Mouse (Mus musculus) cerebral cortex, adult 2 months (tissue): ENCODE data around the gene Robo2.

Source experiments
- WGBS: fragments of 180-500 bp; shearing (Covaris S2); methylation state at CpG from one replicate; pipeline ENCODE4 v1.1.7; 2018; 5-methylcytosine and 5-hydroxymethylcytosine counted together

The Robo2 gene

GRCm38 (mm10) chr16:74338969-74339630, 72.5 kb downstream of the Robo2 start:
- WGBS: 89% methylated on average over 9 of the region's 9 CpGs

- 62% methylated on average over 9 of the region's 9 CpGs for WGBS
Observed at GRCm38 (mm10) chr16:74321666-74322371, 89.8 kb downstream of the Robo2 start.

GRCm38 (mm10) chr16:74316150-74316549, 95.5 kb downstream of the Robo2 start:
- 37% methylated on average over 7 of the region's 7 CpGs for whole genome bisulfite sequencing

- 69% methylated on average over 4 of the region's 4 CpGs for WGBS
Observed at GRCm38 (mm10) chr16:74313222-74313621, 98.4 kb downstream of the Robo2 start.

GRCm38 (mm10) chr16:74307543-74307887, 104.1 kb downstream of the Robo2 start:
- 67% methylated on average over 6 of the region's 6 CpGs for WGBS

GRCm38 (mm10) chr16:74306876-74307542, 104.6 kb downstream of the Robo2 start:
- 60% methylated on average over 5 of the region's 5 CpGs for WGBS

GRCm38 (mm10) chr16:74287878-74288277, 123.7 kb downstream of the Robo2 start:
- 56% methylated on average over 8 of the region's 8 CpGs for WGBS

- 59% methylated on average over 6 of the region's 6 CpGs for WGBS
Observed at GRCm38 (mm10) chr16:74282549-74282948, 129.1 kb downstream of the Robo2 start.

- 63% methylated on average over 3 of the region's 3 CpGs for WGBS
Observed at GRCm38 (mm10) chr16:74276855-74277573, 134.6 kb downstream of the Robo2 start.

GRCm38 (mm10) chr16:74274596-74274995, 137.0 kb downstream of the Robo2 start:
- 86% methylated on average over 1 of the region's 1 CpGs for WGBS

GRCm38 (mm10) chr16:74272993-74273392, 138.6 kb downstream of the Robo2 start:
- WGBS: 51% methylated on average over 4 of the region's 4 CpGs

GRCm38 (mm10) chr16:74258241-74258640, 153.4 kb downstream of the Robo2 start:
- 45% methylated on average over 2 of the region's 2 CpGs for WGBS

GRCm38 (mm10) chr16:74244452-74244851, 167.2 kb downstream of the Robo2 start:
- WGBS: 91% methylated on average over 5 of the region's 5 CpGs

- 49% methylated on average over 1 of the region's 1 CpGs for WGBS
Observed at GRCm38 (mm10) chr16:74241534-74241933, 170.1 kb downstream of the Robo2 start.

- WGBS: 97% methylated on average over 2 of the region's 2 CpGs
Observed at GRCm38 (mm10) chr16:74237411-74237930, 174.2 kb downstream of the Robo2 start.

GRCm38 (mm10) chr16:74234393-74235059, 177.1 kb downstream of the Robo2 start:
- WGBS: 53% methylated on average over 6 of the region's 6 CpGs

GRCm38 (mm10) chr16:74233596-74233995, 178.0 kb downstream of the Robo2 start:
- WGBS: 63% methylated on average over 5 of the region's 5 CpGs

- 70% methylated on average over 7 of the region's 7 CpGs for WGBS
Observed at GRCm38 (mm10) chr16:74225423-74226272, 186.0 kb downstream of the Robo2 start.

GRCm38 (mm10) chr16:74222501-74222900, 189.1 kb downstream of the Robo2 start:
- WGBS: 79% methylated on average over 5 of the region's 5 CpGs

- WGBS: 89% methylated on average over 1 of the region's 1 CpGs
Observed at GRCm38 (mm10) chr16:74216879-74217415, 194.7 kb downstream of the Robo2 start.
